Mouse (Mus musculus): Measurements from ENCODE around the gene Prrc2b. TPM values are rescaled to one million over a fixed set of nuclear protein-coding genes. Genes with fewer than 3 reads are reported as not detected.
A peak's percentile ranks its signal among the peaks of the same experiment; 100 is the strongest.

Gene Prrc2b
- polyA plus RNA-seq, 1 experiment from 2014 or later, result 56.6 TPM

DNA sequence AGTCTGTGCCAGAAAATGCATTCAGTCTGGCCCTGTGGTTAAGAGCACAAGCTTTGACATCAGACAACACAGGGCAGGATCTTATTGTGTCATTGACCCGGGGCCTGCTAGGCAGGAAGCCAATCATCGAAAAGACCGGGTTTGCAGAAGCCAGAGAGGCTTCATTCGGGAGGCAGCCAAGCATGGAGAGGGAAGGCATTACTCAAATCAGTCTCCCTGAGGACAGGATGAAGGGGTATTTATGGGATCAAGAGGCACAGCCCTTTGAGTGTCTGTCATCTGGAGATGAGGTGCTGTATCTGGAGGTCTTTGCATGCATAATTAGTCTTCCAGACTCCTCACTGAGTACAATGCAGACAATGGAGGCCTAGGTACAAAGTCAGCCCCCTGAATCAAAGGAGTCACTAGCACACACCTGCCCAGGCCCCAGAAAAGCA lies 10.4 kb upstream of the Prrc2b start:
- H3K9me3 ChIP-seq (replicated peaks), result no peaks in the 10 kb centered on the region
- no peak overlapping the region for H3K27ac ChIP-seq (replicated peaks)
- H3K4me3 ChIP-seq (replicated peaks), result no peak overlapping the region
- no peak overlapping the region for H3K9ac ChIP-seq (replicated peaks)
- 25% methylated on average over 4 of the region's 4 CpGs for WGBS
- H3K27me3 ChIP-seq (replicated peaks), result no peaks in the 10 kb centered on the region
- peaks cover 10% of the 10 kb centered on the region for H3K4me1 ChIP-seq
- no peak overlapping the region for H3K4me2 ChIP-seq
- no peaks in the 10 kb centered on the region for H3K36me3 ChIP-seq
- no peak for ATAC-seq (ENCODE audit: low FRiP score)

DNA sequence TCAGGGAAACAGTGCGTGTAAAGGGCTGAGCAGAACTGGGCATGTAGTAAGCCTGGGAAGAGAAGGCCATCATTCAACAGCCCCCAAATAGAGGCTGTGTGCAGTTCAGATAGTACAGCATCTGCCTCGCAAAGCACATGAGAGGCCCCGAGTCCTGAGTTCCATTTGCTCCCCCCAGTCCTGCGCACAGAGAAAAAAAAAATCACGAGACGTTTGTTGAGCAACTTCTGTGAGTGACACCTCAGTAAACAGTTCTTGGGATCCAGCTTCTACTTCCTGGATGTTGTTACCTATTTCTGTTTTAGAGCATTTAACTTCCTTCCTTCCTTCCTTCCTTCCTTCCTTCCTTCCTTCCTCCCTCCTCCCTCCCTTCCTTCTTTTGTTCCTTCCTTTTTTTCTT lies 9.3 kb upstream of the Prrc2b start:
- H3K27me3 ChIP-seq (replicated peaks), result no peaks in the 10 kb centered on the region
- no peak overlapping the region for H3K4me2 ChIP-seq
- no peak overlapping the region for H3K9ac ChIP-seq (replicated peaks)
- peaks cover 10% of the 10 kb centered on the region for H3K4me1 ChIP-seq
- H3K9me3 ChIP-seq (replicated peaks), result no peaks in the 10 kb centered on the region
- no peak overlapping the region for H3K27ac ChIP-seq (replicated peaks)
- 84% methylated on average over 6 of the region's 6 CpGs for WGBS
- ATAC-seq (ENCODE audit: low FRiP score), result no peak
- H3K4me3 ChIP-seq (replicated peaks), result no peak overlapping the region
- no peaks in the 10 kb centered on the region for H3K36me3 ChIP-seq

DNA sequence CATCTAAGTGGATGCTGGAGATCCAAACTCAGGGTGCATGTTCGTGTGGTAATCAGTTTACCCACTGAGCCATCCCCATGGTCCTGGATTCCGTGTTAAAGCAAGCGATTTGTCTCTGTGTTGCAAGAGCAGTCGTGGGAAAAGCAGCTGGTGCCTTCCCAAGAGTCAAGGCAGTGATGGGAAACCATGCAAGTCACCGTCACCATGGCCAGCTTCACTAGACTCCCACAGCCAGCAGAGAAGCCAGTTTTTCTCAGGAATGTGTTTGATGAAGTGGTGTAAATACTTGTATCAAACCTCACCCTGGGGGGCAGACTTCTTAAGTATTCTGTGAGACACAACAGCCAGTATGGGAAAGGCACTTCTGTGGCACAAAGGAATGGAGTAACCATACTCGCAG lies 8.5 kb upstream of the Prrc2b start:
- no peak for ATAC-seq (ENCODE audit: low FRiP score)
- no peak overlapping the region for H3K9ac ChIP-seq (replicated peaks)
- WGBS, result 65% methylated on average over 6 of the region's 6 CpGs

DNA sequence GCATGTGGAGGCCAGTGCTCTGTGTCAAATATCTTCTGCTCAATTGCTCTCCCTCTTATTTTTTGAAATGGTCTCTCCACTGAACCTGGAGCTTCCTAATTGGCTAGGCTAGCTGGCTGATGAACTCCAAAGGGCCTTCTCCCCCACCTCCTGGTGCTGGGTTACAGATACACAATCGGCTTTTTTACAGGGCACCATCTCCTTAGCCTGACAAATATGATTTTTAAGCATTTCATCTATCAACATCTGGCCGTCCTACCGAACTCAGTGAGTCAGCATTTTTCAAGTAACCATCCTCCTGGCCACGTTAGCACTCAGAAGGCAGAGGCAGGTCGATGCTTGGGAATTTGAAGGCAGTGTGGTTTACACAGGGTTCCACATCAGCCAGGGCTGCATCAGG lies 6.2 kb upstream of the Prrc2b start:
- Histone ChIP-seq H3K27ac (replicated peaks) (no peak overlapping the region), H3K9me3 (replicated peaks) (no peaks in the 10 kb centered on the region), H3K27me3 (replicated peaks) (no peaks in the 10 kb centered on the region), H3K4me2 (no peak overlapping the region), H3K4me1 (no peaks in the 10 kb centered on the region), H3K4me3 (replicated peaks) (no peak overlapping the region), H3K36me3 (no peaks in the 10 kb centered on the region), H3K9ac (replicated peaks) (no peak overlapping the region)
- 86% methylated on average over 5 of the region's 5 CpGs for WGBS
- ATAC-seq (ENCODE audit: low FRiP score), result no peak

More for the DNA sequence above, 8.5 kb upstream of the Prrc2b start:
- no peaks in the 10 kb centered on the region for H3K36me3 ChIP-seq
- H3K4me2 ChIP-seq, result no peak overlapping the region
- no peaks in the 10 kb centered on the region for H3K27me3 ChIP-seq (replicated peaks)
- H3K27ac ChIP-seq (replicated peaks), result no peak overlapping the region
- peaks cover 5% of the 10 kb centered on the region for H3K4me1 ChIP-seq
- no peak overlapping the region for H3K4me3 ChIP-seq (replicated peaks)
- H3K9me3 ChIP-seq (replicated peaks), result no peaks in the 10 kb centered on the region

DNA sequence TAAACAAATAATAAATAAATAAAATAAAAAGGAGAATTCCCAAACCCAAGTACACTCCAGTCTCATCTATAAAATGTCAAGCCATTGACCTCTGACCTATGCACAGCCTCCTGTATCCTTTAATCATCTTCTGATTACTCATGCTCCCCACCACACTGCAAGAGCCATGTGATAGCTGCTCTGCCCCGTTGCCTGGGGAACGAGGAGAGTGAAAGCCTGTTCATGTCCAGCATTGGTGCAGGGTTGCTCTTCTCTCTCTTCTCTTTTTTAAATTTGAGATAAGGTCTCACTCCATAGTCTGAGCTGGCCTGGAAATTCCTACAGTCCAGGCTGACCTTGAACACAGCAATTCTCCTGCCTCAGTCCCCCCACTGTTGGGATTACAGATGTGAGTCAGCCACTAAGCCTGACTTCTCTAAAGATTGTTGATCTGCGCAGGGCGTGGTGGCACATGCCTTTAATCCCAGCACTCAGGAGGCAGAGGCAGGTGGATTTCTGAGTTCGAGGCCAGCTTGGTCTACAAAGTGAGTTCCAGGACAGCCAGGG lies 4.2 kb upstream of the Prrc2b start:
- ATAC-seq (ENCODE audit: low FRiP score), result no peak
- no peaks in the 10 kb centered on the region for H3K36me3 ChIP-seq
- no peak overlapping the region for H3K4me2 ChIP-seq
- no peak overlapping the region for H3K9ac ChIP-seq (replicated peaks)
- no peak overlapping the region for H3K4me3 ChIP-seq (replicated peaks)
- H3K9me3 ChIP-seq (replicated peaks), result no peaks in the 10 kb centered on the region
- H3K4me1 ChIP-seq, result peaks cover 8% of the 10 kb centered on the region
- 84% methylated on average over 5 of the region's 5 CpGs for WGBS
- H3K27me3 ChIP-seq (replicated peaks), result no peaks in the 10 kb centered on the region
- H3K27ac ChIP-seq (replicated peaks), result no peak overlapping the region

DNA sequence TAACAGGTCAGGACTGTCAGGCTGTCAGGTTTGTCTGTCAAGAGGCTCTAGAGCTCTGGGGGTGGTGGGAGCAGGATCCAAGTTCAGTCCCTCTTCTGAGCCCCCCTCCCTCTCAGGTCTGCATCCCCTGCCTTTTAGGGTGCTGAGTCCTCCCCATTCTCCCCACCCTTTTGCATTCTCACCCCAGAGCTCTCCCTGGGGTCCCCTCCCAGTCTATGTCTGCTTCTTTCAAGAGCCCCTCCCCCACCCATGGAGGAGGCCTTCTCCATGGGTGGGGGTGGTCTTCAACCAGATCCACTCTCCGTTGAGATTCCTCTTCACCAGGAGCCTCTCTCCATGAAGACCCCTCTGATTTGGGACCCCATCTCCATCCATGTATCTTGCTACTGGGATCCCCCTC lies 747 bp upstream of the Prrc2b start:
- H3K9me3 ChIP-seq (replicated peaks), result no peaks in the 10 kb centered on the region
- H3K4me2 ChIP-seq, result peak overlapping the region; percentile 95
- ATAC-seq (ENCODE audit: low FRiP score), result 0 out of 2 replicates have a peak, but pooled peaks have one; percentile 1
- no peaks in the 10 kb centered on the region for H3K27me3 ChIP-seq (replicated peaks)
- peak overlapping the region; percentile 98 for H3K9ac ChIP-seq (replicated peaks)
- H3K36me3 ChIP-seq, result no peaks in the 10 kb centered on the region
- peak overlapping the region; percentile 97 for H3K27ac ChIP-seq (replicated peaks)
- 27% methylated on average over 1 of the region's 1 CpGs for WGBS
- H3K4me1 ChIP-seq, result peaks cover 40% of the 10 kb centered on the region
- H3K4me3 ChIP-seq (replicated peaks), result peak overlapping the region; percentile 82

DNA sequence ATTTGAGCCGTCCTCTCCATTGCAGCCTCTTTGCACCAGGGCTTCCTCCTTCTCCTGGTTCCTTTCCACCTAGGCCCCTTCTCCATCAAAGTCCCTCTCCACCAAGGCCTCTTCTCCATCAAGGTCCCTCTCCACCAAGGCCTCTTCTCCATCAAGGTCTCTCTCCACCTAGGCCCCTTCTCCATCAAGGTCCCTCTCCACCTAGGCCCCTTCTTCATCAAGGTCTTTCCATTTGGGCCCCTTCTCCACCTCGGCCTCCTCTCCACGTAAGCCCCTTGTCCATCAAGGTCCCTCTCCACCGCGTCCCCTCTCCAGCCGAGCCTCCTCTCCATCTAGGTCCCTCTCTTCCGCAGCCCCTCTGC lies 339 bp upstream of the Prrc2b start:
- H3K4me1 ChIP-seq, result peaks cover 44% of the 10 kb centered on the region
- ATAC-seq (ENCODE audit: low FRiP score), result peak; percentile 78
- H3K9ac ChIP-seq (replicated peaks), result peak overlapping the region; percentile 98
- no peaks in the 10 kb centered on the region for H3K36me3 ChIP-seq
- WGBS, result 7% methylated on average over 7 of the region's 7 CpGs
- H3K9me3 ChIP-seq (replicated peaks), result no peaks in the 10 kb centered on the region
- peak overlapping the region; percentile 82 for H3K4me3 ChIP-seq (replicated peaks)
- no peaks in the 10 kb centered on the region for H3K27me3 ChIP-seq (replicated peaks)
- peak overlapping the region; percentile 97 for H3K27ac ChIP-seq (replicated peaks)
- H3K4me2 ChIP-seq, result peak overlapping the region; percentile 95

DNA sequence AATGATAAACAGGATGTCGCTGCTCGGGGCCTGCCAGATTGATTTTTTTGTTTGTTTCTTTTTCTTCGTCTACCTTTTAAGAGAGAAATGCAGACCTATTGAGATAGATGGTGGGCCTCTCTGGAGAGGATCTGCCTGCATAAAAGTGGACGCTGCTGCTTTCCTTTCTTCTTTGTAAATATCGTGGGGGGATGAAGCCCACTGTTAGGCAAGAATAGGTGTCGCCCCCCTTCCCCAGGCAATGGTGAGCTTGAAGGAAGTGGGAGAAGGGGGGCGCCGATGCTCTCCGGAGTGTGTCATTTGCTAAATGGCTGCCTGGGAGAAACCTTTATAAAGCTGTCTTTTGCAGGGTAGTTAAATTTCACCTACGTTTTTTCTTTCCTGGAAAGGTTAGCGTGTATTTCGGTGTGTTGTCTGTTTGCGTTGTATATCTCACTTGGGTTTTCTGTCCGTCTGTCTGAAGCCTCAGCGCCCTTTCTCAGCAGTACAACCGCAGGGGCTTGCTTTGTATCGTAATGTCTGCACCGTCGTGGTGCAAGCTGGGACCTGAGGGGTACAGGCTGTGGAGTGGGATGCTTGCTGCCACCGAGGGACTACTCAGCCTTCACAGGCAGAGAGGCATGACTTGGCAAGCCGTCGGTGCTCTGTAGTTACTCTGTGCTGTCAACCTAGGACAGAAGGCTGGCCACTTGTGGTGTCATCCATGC lies 931 bp downstream of the Prrc2b start:
- H3K9me3 ChIP-seq (replicated peaks), result no peaks in the 10 kb centered on the region
- peaks cover 56% of the 10 kb centered on the region for H3K4me1 ChIP-seq
- whole genome bisulfite sequencing, result under 1% methylated on average over 22 of the region's 22 CpGs
- H3K4me2 ChIP-seq, result peak overlapping the region; percentile 95
- H3K4me3 ChIP-seq (replicated peaks), result peak overlapping the region; percentile 82
- 0 out of 2 replicates have a peak, but pooled peaks have one; percentile 28 for ATAC-seq (ENCODE audit: low FRiP score)
- H3K27me3 ChIP-seq (replicated peaks), result no peaks in the 10 kb centered on the region
- peak overlapping the region; percentile 98 for H3K9ac ChIP-seq (replicated peaks)
- peak overlapping the region; percentile 97 for H3K27ac ChIP-seq (replicated peaks)
- no peaks in the 10 kb centered on the region for H3K36me3 ChIP-seq

DNA sequence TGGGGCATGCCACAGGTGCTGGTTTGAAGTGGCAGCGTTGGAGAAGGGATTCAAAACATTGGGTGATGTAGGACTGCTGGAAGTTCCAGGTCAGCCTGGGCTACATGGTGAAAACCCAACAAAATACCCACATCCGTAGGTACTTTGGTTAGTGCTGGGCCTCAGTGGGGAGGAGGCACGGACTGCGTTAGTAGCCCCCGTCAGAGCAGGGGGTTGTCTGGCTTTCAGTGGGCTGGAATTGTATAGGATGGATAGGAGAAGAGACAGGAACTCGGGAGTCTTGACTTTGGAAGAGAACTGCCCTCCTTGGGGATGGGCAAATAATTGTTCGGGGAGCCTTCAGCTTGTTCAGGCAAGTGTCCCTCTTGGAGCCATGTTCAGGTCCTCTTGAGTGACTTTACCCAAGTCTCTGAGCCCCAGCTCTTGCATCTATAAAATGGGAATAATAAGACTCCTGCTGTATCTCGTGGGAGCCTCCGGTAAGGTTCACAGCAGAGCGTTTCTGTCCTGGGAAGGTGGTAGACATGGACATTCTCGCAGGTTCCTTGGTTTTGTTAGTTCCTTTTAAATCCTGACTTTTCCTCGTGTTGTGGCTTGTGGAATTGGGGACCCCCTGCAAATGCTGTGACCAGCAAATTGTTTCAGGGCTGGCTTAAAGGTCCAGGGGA lies 1.6 kb downstream of the Prrc2b start:
- Histone ChIP-seq H3K4me2 (peak overlapping the region; percentile 95), H3K27ac (replicated peaks) (peak overlapping the region; percentile 97), H3K9ac (replicated peaks) (peak overlapping the region; percentile 98), H3K4me3 (replicated peaks) (peak overlapping the region; percentile 82), H3K9me3 (replicated peaks) (no peaks in the 10 kb centered on the region), H3K27me3 (replicated peaks) (no peaks in the 10 kb centered on the region), H3K36me3 (no peaks in the 10 kb centered on the region), H3K4me1 (peaks cover 63% of the 10 kb centered on the region)
- 11% methylated on average over 12 of the region's 12 CpGs for WGBS
- no peak for ATAC-seq (ENCODE audit: low FRiP score)

DNA sequence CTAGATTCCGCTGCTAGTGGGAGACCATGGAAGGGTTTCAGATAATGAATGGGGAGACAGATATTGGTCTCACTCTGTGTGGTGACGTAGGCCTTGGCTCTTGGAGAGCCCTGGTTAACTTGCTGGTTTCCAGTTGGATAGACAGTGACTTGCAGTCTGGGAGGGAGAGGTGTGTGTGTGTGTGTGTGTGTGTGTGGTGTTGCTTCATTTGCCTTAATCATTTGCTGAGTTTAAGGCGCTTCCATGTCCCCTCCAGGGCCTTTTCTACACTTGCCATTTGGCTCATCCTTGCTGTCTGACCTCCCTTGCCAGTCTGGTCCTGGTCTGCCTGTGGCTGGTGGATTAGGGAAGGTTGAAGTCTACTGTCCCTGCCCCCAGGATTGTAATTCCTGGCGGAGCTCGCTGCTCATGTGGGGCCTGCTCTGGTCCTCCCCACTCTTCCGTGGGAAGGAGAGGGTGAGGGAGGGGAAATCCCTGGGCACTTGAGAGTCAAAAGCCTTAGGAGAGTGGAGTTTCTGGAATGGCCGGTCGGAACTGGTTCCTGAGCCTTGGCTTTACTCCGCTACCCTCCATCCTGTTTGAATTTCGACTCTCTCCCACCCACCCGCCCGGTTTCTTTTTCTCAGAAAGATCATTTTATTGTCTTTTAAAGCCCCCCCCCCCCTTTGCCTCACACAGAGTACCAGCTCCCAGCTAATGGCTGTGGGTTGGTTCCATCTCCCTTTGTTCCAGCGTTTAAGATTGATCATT lies 2.3 kb downstream of the Prrc2b start:
- Histone ChIP-seq H3K4me3 (replicated peaks) (peak overlapping the region; percentile 82), H3K27me3 (replicated peaks) (no peaks in the 10 kb centered on the region), H3K9me3 (replicated peaks) (no peaks in the 10 kb centered on the region), H3K9ac (replicated peaks) (peak overlapping the region; percentile 98), H3K36me3 (no peaks in the 10 kb centered on the region), H3K4me2 (peak overlapping the region; percentile 95), H3K4me1 (peaks cover 71% of the 10 kb centered on the region), H3K27ac (replicated peaks) (peak overlapping the region; percentile 97)
- WGBS, result 3% methylated on average over 13 of the region's 13 CpGs
- no peak for ATAC-seq (ENCODE audit: low FRiP score)

DNA sequence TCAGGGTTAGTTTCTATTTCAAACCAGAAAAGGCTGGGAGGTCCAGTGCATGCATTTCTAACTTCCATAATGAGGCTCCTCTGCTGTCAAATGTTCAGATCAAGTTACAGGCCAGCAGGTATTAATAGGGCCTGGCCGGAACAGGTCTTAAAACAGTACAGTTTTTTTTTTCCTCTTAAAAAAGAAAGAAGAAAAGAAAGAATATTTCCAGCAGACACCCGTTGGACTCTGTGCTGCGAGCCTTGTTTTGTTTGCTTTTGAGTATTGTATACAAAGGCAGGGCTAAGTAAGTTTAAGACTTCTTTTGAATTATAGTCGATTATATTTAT lies 2.9 kb downstream of the Prrc2b start:
- Histone ChIP-seq H3K4me2 (peak overlapping the region; percentile 95), H3K27me3 (replicated peaks) (no peaks in the 10 kb centered on the region), H3K9ac (replicated peaks) (peak overlapping the region; percentile 98), H3K36me3 (no peaks in the 10 kb centered on the region), H3K27ac (replicated peaks) (peak overlapping the region; percentile 97; the same call in 1 of the 2 replicates), H3K4me3 (replicated peaks) (peak overlapping the region; percentile 82), H3K4me1 (peaks cover 76% of the 10 kb centered on the region), H3K9me3 (replicated peaks) (no peaks in the 10 kb centered on the region)
- WGBS, result 19% methylated on average over 4 of the region's 4 CpGs
- ATAC-seq (ENCODE audit: low FRiP score), result no peak

Measured in neural tube, embryonic 15.5 days (tissue).